Mouse (Mus musculus): Measurements from ENCODE around the gene Gm37419. TPM values are rescaled to one million over a fixed set of nuclear protein-coding genes. Genes with fewer than 3 reads are reported as not detected.

Gene Gm37419
- polyA plus RNA-seq, 1 experiment = not detected

GRCm38 (mm10) chr16:23979446-23979845 is 8.8 kb upstream of the Gm37419 start:
- no peaks in the 10 kb centered on the region for H3K27me3 ChIP-seq (ENCODE audit: control insufficient read depth, insufficient read depth, low read length)
- H3K4me1 ChIP-seq (ENCODE audit: control insufficient read depth, insufficient read depth, insufficient read length) = peaks cover 7% of the 10 kb centered on the region; the same call in 1 of the 2 replicates
- 91% methylated on average over 9 of the region's 9 CpGs for WGBS
- TF ChIP-seq POLR2A (IDR thresholded peaks at IDR 0.05; ENCODE audit: low read depth, low read length) = no peak
- no peak for TF ChIP-seq CTCF (IDR thresholded peaks at IDR 0.05; ENCODE audit: extremely low read depth, insufficient read depth, insufficient read length, insufficient replicate concordance)
- no peak overlapping the region for H3K27ac ChIP-seq (ENCODE audit: insufficient read depth, low read length)
- no peak overlapping the region for H3K4me3 ChIP-seq (ENCODE audit: extremely low read depth, insufficient read depth, insufficient read length)
- peaks cover 21% of the 10 kb centered on the region; the same call in 1 of the 2 replicates for H3K36me3 ChIP-seq (ENCODE audit: control insufficient read depth, insufficient read depth, low read length)
- DNase-seq (ENCODE audit: low read depth in 1 of 2, low spot score in 2 of 2) = no peak

GRCm38 (mm10) chr16:23980201-23980870 is 7.9 kb upstream of the Gm37419 start:
- Histone ChIP-seq H3K27ac (ENCODE audit: insufficient read depth, low read length) (no peak overlapping the region), H3K27me3 (ENCODE audit: control insufficient read depth, insufficient read depth, low read length) (no peaks in the 10 kb centered on the region), H3K4me1 (ENCODE audit: control insufficient read depth, insufficient read depth, insufficient read length) (peaks cover 7% of the 10 kb centered on the region; the same call in 1 of the 2 replicates), H3K4me3 (ENCODE audit: extremely low read depth, insufficient read depth, insufficient read length) (no peak overlapping the region), H3K36me3 (ENCODE audit: control insufficient read depth, insufficient read depth, low read length) (peaks cover 13% of the 10 kb centered on the region; the same call in 1 of the 2 replicates)
- DNase-seq (ENCODE audit: low read depth in 1 of 2, low spot score in 2 of 2) = no peak
- no peak for TF ChIP-seq CTCF (IDR thresholded peaks at IDR 0.05; ENCODE audit: extremely low read depth, insufficient read depth, insufficient read length, insufficient replicate concordance)
- TF ChIP-seq POLR2A (IDR thresholded peaks at IDR 0.05; ENCODE audit: low read depth, low read length) = no peak
- WGBS = 43% methylated on average over 11 of the region's 11 CpGs

GRCm38 (mm10) chr16:23980991-23981720 is 7.1 kb upstream of the Gm37419 start:
- TF ChIP-seq CTCF (IDR thresholded peaks at IDR 0.05; ENCODE audit: extremely low read depth, insufficient read depth, insufficient read length, insufficient replicate concordance) (no peak), POLR2A (IDR thresholded peaks at IDR 0.05; ENCODE audit: low read depth, low read length) (no peak)
- H3K36me3 ChIP-seq (ENCODE audit: control insufficient read depth, insufficient read depth, low read length) = peaks cover 10% of the 10 kb centered on the region; the same call in 1 of the 2 replicates
- no peak for DNase-seq (ENCODE audit: low read depth in 1 of 2, low spot score in 2 of 2)
- WGBS = 16% methylated on average over 32 of the region's 32 CpGs
- peaks cover 7% of the 10 kb centered on the region; the same call in 1 of the 2 replicates for H3K4me1 ChIP-seq (ENCODE audit: control insufficient read depth, insufficient read depth, insufficient read length)
- H3K27me3 ChIP-seq (ENCODE audit: control insufficient read depth, insufficient read depth, low read length) = no peaks in the 10 kb centered on the region
- no peak overlapping the region for H3K27ac ChIP-seq (ENCODE audit: insufficient read depth, low read length)
- H3K4me3 ChIP-seq (ENCODE audit: extremely low read depth, insufficient read depth, insufficient read length) = no peak overlapping the region

GRCm38 (mm10) chr16:23981925-23982851 is 6.1 kb upstream of the Gm37419 start:
- Histone ChIP-seq H3K36me3 (ENCODE audit: control insufficient read depth, insufficient read depth, low read length) (peaks cover 6% of the 10 kb centered on the region; the same call in 1 of the 2 replicates), H3K27ac (ENCODE audit: insufficient read depth, low read length) (no peak overlapping the region), H3K27me3 (ENCODE audit: control insufficient read depth, insufficient read depth, low read length) (no peaks in the 10 kb centered on the region), H3K4me3 (ENCODE audit: extremely low read depth, insufficient read depth, insufficient read length) (peak overlapping the region; percentile 32; the same call in 1 of the 2 replicates), H3K4me1 (ENCODE audit: control insufficient read depth, insufficient read depth, insufficient read length) (peaks cover 7% of the 10 kb centered on the region; the same call in 1 of the 2 replicates)
- TF ChIP-seq CTCF (IDR thresholded peaks at IDR 0.05; ENCODE audit: extremely low read depth, insufficient read depth, insufficient read length, insufficient replicate concordance) (peak; percentile 69; the same call in 1 of the 2 replicates), POLR2A (IDR thresholded peaks at IDR 0.05; ENCODE audit: low read depth, low read length) (no peak)
- WGBS = 12% methylated on average over 28 of the region's 28 CpGs
- peak in 1 of 2 experiments; percentile 66 for DNase-seq (ENCODE audit: low read depth in 1 of 2, low spot score in 2 of 2)

- H3K27me3 ChIP-seq (ENCODE audit: control insufficient read depth, insufficient read depth, low read length) = no peaks in the 10 kb centered on the region
- 5% methylated on average over 33 of the region's 33 CpGs for WGBS
- TF ChIP-seq POLR2A (IDR thresholded peaks at IDR 0.05; ENCODE audit: low read depth, low read length) (no peak), CTCF (IDR thresholded peaks at IDR 0.05; ENCODE audit: extremely low read depth, insufficient read depth, insufficient read length, insufficient replicate concordance) (0 out of 2 replicates have a peak, but pooled peaks have one; percentile 23)
- peaks cover 7% of the 10 kb centered on the region; the same call in 1 of the 2 replicates for H3K4me1 ChIP-seq (ENCODE audit: control insufficient read depth, insufficient read depth, insufficient read length)
- peaks cover 1% of the 10 kb centered on the region; the same call in 1 of the 2 replicates for H3K36me3 ChIP-seq (ENCODE audit: control insufficient read depth, insufficient read depth, low read length)
- DNase-seq (ENCODE audit: low read depth in 1 of 2, low spot score in 2 of 2) = peak in 1 of 2 experiments; percentile 59
- H3K27ac ChIP-seq (ENCODE audit: insufficient read depth, low read length) = no peak overlapping the region
- H3K4me3 ChIP-seq (ENCODE audit: extremely low read depth, insufficient read depth, insufficient read length) = peak overlapping the region; percentile 32
Measured at GRCm38 (mm10) chr16:23982891-23983588, 5.2 kb upstream of the Gm37419 start.
